Comparison of ENCODE assay signal across 8 mouse cellular contexts in the genomic region with DNA sequence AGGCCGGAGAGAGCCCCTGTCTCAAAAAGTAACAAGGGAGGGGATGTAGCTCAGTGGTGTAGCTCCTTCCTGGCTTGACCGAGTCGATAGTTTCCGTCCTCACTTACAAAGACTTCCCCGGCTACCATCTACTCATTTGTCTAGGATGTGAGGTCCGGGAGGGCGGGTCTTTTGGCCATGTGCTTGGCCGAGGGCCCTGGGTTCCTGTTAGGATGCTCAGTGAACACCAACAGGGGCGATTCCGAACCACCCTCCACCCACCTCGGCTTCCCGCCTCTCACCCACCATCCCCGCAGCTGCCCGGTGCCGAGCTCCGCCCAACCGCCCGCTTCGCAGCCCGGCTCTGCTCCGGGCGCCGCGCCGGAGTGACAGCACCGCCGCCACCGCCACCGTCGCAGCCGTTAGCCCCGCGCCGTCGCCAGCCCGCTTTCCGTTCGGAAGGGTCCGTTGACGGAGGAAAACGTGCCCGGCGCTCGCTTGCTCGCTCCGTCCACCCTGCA. TPM values are rescaled to one million over a fixed set of nuclear protein-coding genes. Genes with fewer than 3 reads are reported as not detected.
DNase-seq lines count a peak whose midpoint lies in the region; ATAC-seq and TF ChIP-seq lines count a peak whose summit lies in the region.

A gene (minus strand): TSS at position 340 of the 500 bp plus-strand sequence.

- peaks cover 0 to 15% of the 10 kb centered on the region in 2 experiments; a peak in 2 of 4 replicates for H3K4me1 ChIP-seq in MEL (ENCODE audit: control insufficient read depth in 1 of 2, insufficient read depth in 2 of 2, low read length in 2 of 2)
- H3K4me1 ChIP-seq in forebrain, embryonic 14.5 days (ENCODE audit: control insufficient read depth, insufficient read depth, low read length) = no peaks in the 10 kb centered on the region
- peaks cover 5% of the 10 kb centered on the region; the same call in 1 of the 2 replicates for H3K4me1 ChIP-seq in lung, adult 2 months (ENCODE audit: control insufficient read depth, insufficient read depth, low read length)

- TF ChIP-seq RAD21 in MEL (IDR thresholded peaks at IDR 0.05; ENCODE audit: low read depth, low read length) = no peak

- no peaks in the 10 kb centered on the region for H3K27me3 ChIP-seq in MEL (ENCODE audit: control insufficient read depth in 1 of 2, insufficient read depth in 2 of 2, low read length in 2 of 2)
- H3K27me3 ChIP-seq in forebrain, embryonic 14.5 days (replicated peaks; ENCODE audit: control insufficient read depth, insufficient read depth, low read length) = peaks cover 9% of the 10 kb centered on the region; the same call in 1 of the 2 replicates

- peak within 1 kb of the TSS; percentile 87 for H3K27ac ChIP-seq in MEL (ENCODE audit: control insufficient read depth, low read depth, low read length)
- no peak within 1 kb of the TSS for H3K27ac ChIP-seq in forebrain, embryonic 14.5 days (ENCODE audit: low read depth, low read length)

- TF ChIP-seq POLR2A in MEL (IDR thresholded peaks at IDR 0.05; ENCODE audit: control insufficient read depth in 1 of 2, insufficient read depth in 1 of 2, low read depth in 1 of 2, low read length in 2 of 2, poor library complexity in 1 of 2) = peak in 1 of 2 experiments; percentile 19; a peak in 1 of 4 replicates
- no peak for TF ChIP-seq POLR2A in lung, adult 2 months (IDR thresholded peaks at IDR 0.05; ENCODE audit: borderline replicate concordance, extremely low read depth, low read depth, low read length)

- peak within 1 kb of the TSS; percentile 78 to 90 for H3K4me3 ChIP-seq in MEL (ENCODE audit: control insufficient read depth in 1 of 2, insufficient read depth in 1 of 2, low read depth in 2 of 2, low read length in 2 of 2)
- H3K4me3 ChIP-seq in forebrain, embryonic 14.5 days (ENCODE audit: low read depth, low read length) = peak within 1 kb of the TSS; percentile 53
- H3K4me3 ChIP-seq in lung, adult 2 months (replicated peaks; ENCODE audit: extremely low read depth, low read depth, low read length) = peak within 1 kb of the TSS; percentile 64

- under 1% methylated on average over 44 of the region's 46 CpGs for WGBS in forebrain, embryonic 14.5 days
- under 1% methylated on average over 46 of the region's 46 CpGs for WGBS in lung, adult 2 months

- DNase-seq in MEL (ENCODE audit: low read depth, low spot score) = peak; percentile 88
- DNase-seq in c-Kit-positive CD71-positive TER-119-negative erythroid progenitor cells, embryonic 14.5 days (ENCODE audit: low read depth) = peak; percentile 53
- peak; percentile 51 for DNase-seq in forebrain, embryonic 14.5 days (ENCODE audit: low spot score)
- DNase-seq in heart, postnatal 25 days (ENCODE audit: low spot score) = peak; percentile 51
- peak; percentile 58 to 73 for DNase-seq in layer of hippocampus, adult 18-20 months (ENCODE audit: low spot score in 2 of 2)
- DNase-seq in lung, adult 2 months = peak; percentile 40
- DNase-seq in yolk sac, embryonic 10.5 days (ENCODE audit: low spot score) = peak; percentile 64

- TF ChIP-seq CTCF in MEL (IDR thresholded peaks at IDR 0.05 in 2 of 3, conservative IDR thresholded peaks at IDR 0.05 in 1 of 3; ENCODE audit: control insufficient read depth in 1 of 3, insufficient read depth in 1 of 3, low read depth in 2 of 3, low read length in 3 of 3, poor library complexity in 1 of 3, severe bottlenecking in 1 of 3) = no peak
- TF ChIP-seq CTCF in lung, adult 2 months (IDR thresholded peaks at IDR 0.05; ENCODE audit: insufficient read depth, low read length) = no peak

- H3K9ac ChIP-seq in MEL (ENCODE audit: control insufficient read depth, low read depth, low read length, poor library complexity, severe bottlenecking) = peak within 1 kb of the TSS; percentile 91
- peak within 1 kb of the TSS; percentile 77 for H3K9ac ChIP-seq in forebrain, embryonic 14.5 days (ENCODE audit: low read length)

- peak; percentile 75 for ATAC-seq in forebrain, embryonic 14.5 days
- ATAC-seq in neutrophil, adult 5-6 weeks (ENCODE audit: extremely low read depth, insufficient number of reproducible peaks, low FRiP score, poor library complexity, severe bottlenecking) = peak; percentile 10

- H3K79me2 ChIP-seq in MEL (ENCODE audit: control insufficient read depth, insufficient read depth, low read length, poor library complexity) = peaks cover 11% of the 10 kb centered on the region

- H3K4me2 ChIP-seq in forebrain, embryonic 14.5 days (ENCODE audit: low read length) = peak within 1 kb of the TSS; percentile 98

- intact Hi-C loops in heart, postnatal 25 days (cut with DNase I) = loop anchor here (5.0 kb wide), 1 partner anchor 36 kb away; no protein-coding TSS in a partner anchor

- peaks cover 0 to 14% of the 10 kb centered on the region in 2 experiments; a peak in 2 of 4 replicates for H3K36me3 ChIP-seq in MEL (ENCODE audit: control insufficient read depth in 1 of 2, insufficient read depth in 2 of 2, low read length in 2 of 2)
- H3K36me3 ChIP-seq in forebrain, embryonic 14.5 days (ENCODE audit: control insufficient read depth, insufficient read depth, low read length) = no peaks in the 10 kb centered on the region

- peak in 1 of 2 experiments; percentile 27; a peak in 1 of 4 replicates for TF ChIP-seq EP300 in MEL (IDR thresholded peaks at IDR 0.05; ENCODE audit: low read depth in 1 of 2, low read length in 2 of 2)

- no peaks in the 10 kb centered on the region for H3K9me3 ChIP-seq in MEL (replicated peaks; ENCODE audit: insufficient read depth, low read length)
- no peaks in the 10 kb centered on the region for H3K9me3 ChIP-seq in forebrain, embryonic 14.5 days (replicated peaks; ENCODE audit: control insufficient read depth, low read length)

TF ChIP-seq in MEL, 35 proteins besides CTCF, POLR2A, EP300 and RAD21 (continues in another document):
- peak; percentile 59; the same call in 1 of the 2 replicates for TF ChIP-seq HCFC1 (IDR thresholded peaks at IDR 0.05; ENCODE audit: low read depth, low read length)
- TF ChIP-seq MAFK (IDR thresholded peaks at IDR 0.05; ENCODE audit: borderline replicate concordance, low read depth, low read length) = no peak
- TF ChIP-seq POLR2AphosphoS2 (IDR thresholded peaks at IDR 0.05; ENCODE audit: low read length) = no peak
- TF ChIP-seq E2F4 (IDR thresholded peaks at IDR 0.05; ENCODE audit: borderline replicate concordance, low read depth, low read length) = peak; percentile 70; the same call in 1 of the 2 replicates
- peak; percentile 97 for TF ChIP-seq UBTF (IDR thresholded peaks at IDR 0.05; ENCODE audit: borderline replicate concordance, insufficient read depth, low read depth, low read length)
- TF ChIP-seq NRF1 (IDR thresholded peaks at IDR 0.05; ENCODE audit: insufficient read depth, low read depth, low read length, poor library complexity, severe bottlenecking) = no peak
- TF ChIP-seq MEF2A (IDR thresholded peaks at IDR 0.05; ENCODE audit: extremely low read depth, insufficient replicate concordance, low read depth, low read length, poor library complexity, severe bottlenecking) = no peak
- no peak for TF ChIP-seq TAL1 (IDR thresholded peaks at IDR 0.05; ENCODE audit: low read length)
- TF ChIP-seq KAT2A (conservative IDR thresholded peaks at IDR 0.05; ENCODE audit: low read depth, low read length) = no peak
- TF ChIP-seq GATA1 (IDR thresholded peaks at IDR 0.05; ENCODE audit: low read depth, low read length) = no peak
- peak; percentile 41; the same call in 1 of the 2 replicates for TF ChIP-seq ZMIZ1 (IDR thresholded peaks at IDR 0.05; ENCODE audit: low read depth, low read length)
- no peak for TF ChIP-seq USF2 (IDR thresholded peaks at IDR 0.05; ENCODE audit: borderline replicate concordance in 1 of 2, insufficient read depth in 1 of 2, low read depth in 1 of 2, low read length in 2 of 2)
- peak; percentile 22; the same call in 1 of the 2 replicates for TF ChIP-seq MAZ (IDR thresholded peaks at IDR 0.05; ENCODE audit: low read depth, low read length)
- 0 out of 2 replicates have a peak, but pooled peaks have one; percentile 8 for TF ChIP-seq ZC3H11A (IDR thresholded peaks at IDR 0.05; ENCODE audit: low read depth, low read length)
- peak; percentile 3; the same call in 1 of the 2 replicates for TF ChIP-seq TCF12 (IDR thresholded peaks at IDR 0.05; ENCODE audit: low read depth, low read length)
- TF ChIP-seq ZKSCAN1 (IDR thresholded peaks at IDR 0.05; ENCODE audit: low read depth, low read length) = no peak
- TF ChIP-seq MAX (IDR thresholded peaks at IDR 0.05; ENCODE audit: low read length) = peak; percentile 91
- no peak for TF ChIP-seq SMC3 (IDR thresholded peaks at IDR 0.05; ENCODE audit: low read depth, low read length)
- TF ChIP-seq GABPA (IDR thresholded peaks at IDR 0.05; ENCODE audit: low read depth, low read length) = no peak
- no peak for TF ChIP-seq USF1 (IDR thresholded peaks at IDR 0.05; ENCODE audit: low read depth, low read length)
- peak; percentile 56 for TF ChIP-seq NELFE (IDR thresholded peaks at IDR 0.05; ENCODE audit: low read depth, low read length)
- no peak for TF ChIP-seq CHD2 (IDR thresholded peaks at IDR 0.05; ENCODE audit: low read length)
- TF ChIP-seq ETS1 (IDR thresholded peaks at IDR 0.05; ENCODE audit: low read depth, low read length) = 0 out of 2 replicates have a peak, but pooled peaks have one; percentile 10
- TF ChIP-seq MYB (IDR thresholded peaks at IDR 0.05; ENCODE audit: low read depth, low read length) = no peak
- no peak for TF ChIP-seq JUND (IDR thresholded peaks at IDR 0.05; ENCODE audit: low read depth, low read length)
- TF ChIP-seq MXI1 (IDR thresholded peaks at IDR 0.05; ENCODE audit: low read depth, low read length) = peak; percentile 73
- TF ChIP-seq ELF1 (IDR thresholded peaks at IDR 0.05; ENCODE audit: low read depth, low read length) = no peak
- peak; percentile 93; the same call in 1 of the 2 replicates for TF ChIP-seq CHD1 (IDR thresholded peaks at IDR 0.05; ENCODE audit: low read depth, low read length)
- no peak for TF ChIP-seq BHLHE40 (IDR thresholded peaks at IDR 0.05; ENCODE audit: borderline replicate concordance, low read depth, low read length)
- peak; percentile 80 for TF ChIP-seq TBP (IDR thresholded peaks at IDR 0.05; ENCODE audit: low read depth, low read length)
- TF ChIP-seq SIN3A (IDR thresholded peaks at IDR 0.05; ENCODE audit: low read length) = peak; percentile 81

RNA-seq across cellular contexts. Expression of the gene that starts here (rescaled TPM):
- 78.4 and 108 TPM in 2 replicates for total RNA-seq in MEL (2012; rRNA removed)
- polyA plus RNA-seq in MEL (2012; ENCODE audit: insufficient read depth in 1 of 2, insufficient read length in 2 of 2, low read depth in 1 of 2, low replicate concordance in 2 of 2, missing spikeins in 1 of 2) = 10 to 100 TPM in 1 of 2 experiments, not detected in 1; 93.4 TPM
- polyA plus RNA-seq in forebrain, embryonic 14.5 days (2014; fragmentation: Nextera tagmentation; extraction: Ambion mirVana) = 15.6 and 18.1 TPM in 2 replicates
- total RNA-seq in heart, postnatal 25 days (2021) = 1 to 10 TPM; 1.8 to 2.2 TPM
- total RNA-seq in layer of hippocampus, adult 18-20 months (2021) = 100 to 1,000 TPM; 110 to 113 TPM
- polyA plus RNA-seq in lung, adult 2 months (2012; rRNA removed) = 2.6 and 7.4 TPM in 2 replicates
- 315 and 331 TPM in 2 replicates for total RNA-seq in neutrophil, adult 5-6 weeks (2017)

Comparison
In these comparisons a context has a peak if more than half of its experiments do, and no peak if none do; other contexts are left out.
1. RNA of the gene that starts here (total RNA-seq): 315 to 331 TPM in neutrophil, adult 5-6 weeks, 110 to 113 TPM in layer of hippocampus, adult 18-20 months and 78.4 to 108 TPM in MEL; 1.8 to 2.2 TPM in heart, postnatal 25 days; every median in the first group is over 10 times any median in the second.
2. Peak in every context shown above with its lines, with median percentiles within 50 percentile points of each other: DNase-seq and H3K4me3 ChIP-seq.